Mouse (Mus musculus): ENCODE measurements around the gene 1700049E17Rik1. TPM values are rescaled to one million over a fixed set of nuclear protein-coding genes. Genes with fewer than 3 reads are reported as not detected.

The 1700049E17Rik1 gene
- polyA plus RNA-seq (2012; ENCODE audit: low replicate concordance), result not detected in 2 replicates

GRCm38 (mm10) chr14:41924649-41925048 lies at the start of gene 1700049E17Rik1:
Gene 1700049E17Rik1, plus strand, starts transcription at chr14:41924949.

GRCm38 (mm10) chr14:41907190-41907589 lies 17.6 kb upstream of the 1700049E17Rik1 start, which contains the start of gene Gm7980:
Gene Gm7980, minus strand, starts transcription at chr14:41907290.

GRCm38 (mm10) chr14:41943695-41944094 lies 18.9 kb downstream of the 1700049E17Rik1 start, which contains the start of gene 1700024B05Rik:
Gene 1700024B05Rik, plus strand, starts transcription at chr14:41943995.

GRCm38 (mm10) chr14:41967827-41968226 lies 43.1 kb downstream of the 1700049E17Rik1 start, which contains the start of gene Gm6401:
Gene Gm6401, minus strand, starts transcription at chr14:41967927.

Other genes with a start within 250 kb of the 1700049E17Rik1 start
- not detected in 2 replicates for gene Gm8068, start 223.1 kb upstream of the 1700049E17Rik1 start, polyA plus RNA-seq (2012; ENCODE audit: low replicate concordance)
- gene Gm7929, start 174.3 kb upstream of the 1700049E17Rik1 start, polyA plus RNA-seq (2012; ENCODE audit: low replicate concordance), result not detected in 2 replicates
- not detected in 2 replicates for gene Gm47189, start 152.5 kb upstream of the 1700049E17Rik1 start, polyA plus RNA-seq (2012; ENCODE audit: low replicate concordance)
- gene Gm7980, start 17.7 kb upstream of the 1700049E17Rik1 start, polyA plus RNA-seq (2012; ENCODE audit: low replicate concordance), result not detected in 2 replicates
- not detected in 2 replicates for gene 1700024B05Rik, start 19.0 kb downstream of the 1700049E17Rik1 start, polyA plus RNA-seq (2012; ENCODE audit: low replicate concordance)
- not detected in 2 replicates for gene Gm6401, start 43.0 kb downstream of the 1700049E17Rik1 start, polyA plus RNA-seq (2012; ENCODE audit: low replicate concordance)
- not detected in 2 replicates for gene Gm3543, start 58.4 kb downstream of the 1700049E17Rik1 start, polyA plus RNA-seq (2012; ENCODE audit: low replicate concordance)
- gene Gm7951, start 192.4 kb downstream of the 1700049E17Rik1 start, polyA plus RNA-seq (2012; ENCODE audit: low replicate concordance), result not detected in 2 replicates
- not detected in 2 replicates for gene Gm17027, start 237.7 kb downstream of the 1700049E17Rik1 start, polyA plus RNA-seq (2012; ENCODE audit: low replicate concordance)

Measured in hematopoietic multipotent progenitor cell, adult 10-12 weeks (in vitro differentiated cells).